Mouse (Mus musculus) midbrain, postnatal 0 days (tissue): ENCODE measurements around the gene Mcf2l. TPM values are rescaled to one million over a fixed set of nuclear protein-coding genes. Genes with fewer than 3 reads are reported as not detected.
A peak's percentile ranks its signal among the peaks of the same experiment; 100 is the strongest.

Experiments used
- ATAC-seq: fragments of 200-750 bp; cut with Nextera tagmentation; 2 replicates; pipeline ENCODE4 v1.8.0; 2017; ENCODE audit warnings: moderate number of reproducible peaks, mild to moderate bottlenecking, moderate TSS enrichment, moderate library complexity; ENCODE audit not compliant: low FRiP score
- DNase-seq: peaks from one replicate; pipeline ENCODE4 v3.0.0-alpha.2; 2015; ENCODE audit warnings: low spot score
- H3K27ac ChIP-seq: fragments of 300-500 bp; sonication (generic); 2 replicates; pipeline ENCODE4 v1.5.1; 2014; ENCODE audit warnings: low read depth, mild to moderate bottlenecking, low read length, mixed read lengths
- H3K27me3 ChIP-seq: fragments of 300-500 bp; sonication (generic); 2 replicates; pipeline ENCODE4 v1.6.1; 2014; ENCODE audit warnings: low read length, control low read depth, mixed read lengths; ENCODE audit not compliant: insufficient read depth
- H3K36me3 ChIP-seq: fragments of 300-500 bp; sonication (generic); 2 replicates; pipeline ENCODE4 v1.6.1; 2014; ENCODE audit warnings: low read length, control low read depth, mixed read lengths; ENCODE audit not compliant: insufficient read depth
- H3K4me1 ChIP-seq: fragments of 300-500 bp; sonication (generic); 2 replicates; pipeline ENCODE4 v1.6.1; 2014; ENCODE audit warnings: mild to moderate bottlenecking, control low read depth, antibody characterized with exemption, low read length, mixed read lengths; ENCODE audit not compliant: insufficient read depth
- H3K4me2 ChIP-seq: fragments of 300-500 bp; sonication (generic); 2 replicates; pipeline ENCODE4 v1.6.1; 2014; ENCODE audit warnings: low read depth, mild to moderate bottlenecking, low read length, mixed read lengths; ENCODE audit not compliant: poor library complexity, severe bottlenecking
- H3K4me3 ChIP-seq: fragments of 300-500 bp; sonication (generic); 2 replicates; pipeline ENCODE4 v1.5.1; 2014; ENCODE audit warnings: low read depth, mild to moderate bottlenecking, low read length, moderate library complexity
- H3K9ac ChIP-seq: fragments of 300-500 bp; sonication (generic); replicated peaks from 2 replicates; pipeline ENCODE4 v1.6.1; 2014; ENCODE audit warnings: mild to moderate bottlenecking, low read length, moderate library complexity, mixed read lengths; ENCODE audit not compliant: poor library complexity, severe bottlenecking
- H3K9me3 ChIP-seq: fragments of 300-500 bp; sonication (generic); 2 replicates; pipeline ENCODE4 v1.6.1; 2016; ENCODE audit warnings: low read length, control low read depth
- CTCF ChIP-seq: IDR thresholded peaks from 2 replicates; pipeline ENCODE4 v1.5.1; 2016; ENCODE audit warnings: antibody characterized with exemption, mild to moderate bottlenecking
- WGBS: fragments of 180-500 bp; shearing (Covaris S2); extraction: QIAGEN DNeasy Blood & Tissue Kit; methylation state at CpG from one replicate; pipeline ENCODE4 v1.1.7; 2014; 5-methylcytosine and 5-hydroxymethylcytosine counted together
- polyA plus RNA-seq: library from polyadenylated mRNA; unstranded; fragments of >200 nt; fragmentation: Nextera tagmentation; extraction: Ambion mirVana; gene quantifications from 2 replicates; pipeline ENCODE4 v1.2.1, GENCODE M21; 2015
- total RNA-seq: library from RNA; depleted of rRNA; stranded (reverse); fragments of >200 nt; gene quantifications from 2 replicates; pipeline ENCODE4 v1.2.3, GENCODE M21; 2014

Gene Mcf2l
- total and polyA plus RNA-seq, 2 experiments from 2014 or later = 136 to 391 TPM

DNA sequence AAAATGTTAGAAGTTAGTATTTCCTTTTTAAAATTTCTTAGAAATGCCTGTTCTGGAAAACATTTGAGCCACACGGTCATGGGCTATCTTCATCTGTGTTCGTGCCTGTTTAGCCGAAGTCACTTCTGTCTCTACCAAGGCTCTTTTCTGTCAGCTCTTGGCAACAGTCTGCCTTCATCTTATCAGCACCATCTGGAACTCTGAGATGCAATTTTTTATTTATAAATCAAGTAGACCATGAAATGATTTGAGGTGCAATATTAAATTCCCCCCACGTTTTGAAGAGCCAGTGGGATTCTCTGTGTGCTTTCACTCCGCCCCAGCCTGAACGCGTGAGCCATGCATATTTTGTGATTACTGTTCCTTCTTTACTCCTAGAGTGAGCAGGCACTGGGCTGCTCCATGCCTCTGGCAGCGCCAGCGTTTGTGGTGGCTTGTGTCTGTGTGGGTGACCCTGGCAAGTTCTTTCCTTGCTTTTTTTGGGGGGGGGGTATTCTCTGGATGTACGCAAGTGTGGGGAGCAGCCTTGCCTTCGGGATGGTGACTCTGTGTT lies 15.5 kb downstream of the Mcf2l start:
- Histone ChIP-seq H3K4me1 (no peaks in the 10 kb centered on the region), H3K4me3 (no peak overlapping the region), H3K36me3 (peaks cover 4% of the 10 kb centered on the region; the same call in 1 of the 2 replicates), H3K9ac (no peak overlapping the region), H3K4me2 (no peak overlapping the region), H3K9me3 (no peaks in the 10 kb centered on the region), H3K27ac (no peak overlapping the region), H3K27me3 (no peaks in the 10 kb centered on the region)
- no peak for TF ChIP-seq CTCF
- no peak for ATAC-seq
- WGBS = 83% methylated on average over 11 of the region's 11 CpGs
- peak; percentile 49 for DNase-seq

GRCm38 (mm10) chr8:12892882-12893446 lies 19.4 kb downstream of the Mcf2l start:
- no peak overlapping the region for H3K4me2 ChIP-seq
- H3K27ac ChIP-seq = no peak overlapping the region
- no peaks in the 10 kb centered on the region; the same call in 1 of the 2 replicates for H3K36me3 ChIP-seq
- H3K4me1 ChIP-seq = no peaks in the 10 kb centered on the region
- no peak for DNase-seq
- no peaks in the 10 kb centered on the region for H3K9me3 ChIP-seq
- no peak for TF ChIP-seq CTCF
- H3K4me3 ChIP-seq = no peak overlapping the region
- WGBS = 89% methylated on average over 5 of the region's 5 CpGs
- no peaks in the 10 kb centered on the region for H3K27me3 ChIP-seq
- ATAC-seq = no peak
- H3K9ac ChIP-seq = no peak overlapping the region

DNA sequence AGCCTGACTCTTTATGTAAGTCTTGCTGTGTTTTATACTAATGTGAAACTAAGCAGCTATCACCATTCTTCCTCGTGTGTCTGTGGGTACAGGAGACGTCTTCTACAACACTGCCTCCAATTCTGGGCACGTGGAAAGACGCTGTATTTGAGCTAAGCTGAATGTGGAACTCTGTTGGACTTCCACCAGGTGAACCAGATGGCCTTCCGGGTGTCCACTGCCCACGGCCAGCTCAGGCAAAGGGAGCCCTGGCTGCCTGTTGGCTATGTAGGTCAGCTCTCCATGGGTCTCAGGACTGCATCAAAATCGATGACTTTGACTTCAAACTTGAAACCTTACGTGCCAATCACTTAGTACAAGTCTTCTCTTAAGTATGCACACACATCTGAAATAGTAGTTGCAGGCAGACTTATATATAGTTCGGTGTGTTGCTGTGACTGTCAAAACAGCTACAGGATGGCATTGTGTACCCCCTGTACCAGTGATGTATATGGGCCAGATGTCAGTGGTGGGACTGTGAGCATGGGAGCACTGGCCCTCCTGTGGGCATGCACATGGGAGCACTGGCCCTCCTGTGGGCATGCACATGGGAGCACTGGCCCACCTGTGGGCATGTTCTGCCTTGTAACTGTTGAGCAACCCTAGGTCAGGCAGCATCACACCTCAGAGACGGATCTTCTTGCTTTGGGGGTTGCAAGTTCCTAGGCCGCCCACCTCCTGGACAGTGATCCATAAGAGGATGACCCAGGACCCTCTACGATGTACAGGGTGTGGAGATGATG lies 20.4 kb downstream of the Mcf2l start:
- no peak for ATAC-seq
- WGBS = 88% methylated on average over 12 of the region's 12 CpGs

GRCm38 (mm10) chr8:12894783-12895534 lies 21.4 kb downstream of the Mcf2l start:
- WGBS = 81% methylated on average over 11 of the region's 11 CpGs
- ATAC-seq (no peak), DNase-seq (no peak)
- no peaks in the 10 kb centered on the region for H3K27me3 ChIP-seq
- H3K4me1 ChIP-seq = no peaks in the 10 kb centered on the region
- H3K36me3 ChIP-seq = no peaks in the 10 kb centered on the region; the same call in 1 of the 2 replicates
- TF ChIP-seq CTCF = no peak
- no peak overlapping the region for H3K4me2 ChIP-seq
- H3K4me3 ChIP-seq = no peak overlapping the region
- no peak overlapping the region for H3K9ac ChIP-seq
- H3K9me3 ChIP-seq = no peaks in the 10 kb centered on the region
- no peak overlapping the region for H3K27ac ChIP-seq

More for the DNA sequence above, 20.4 kb downstream of the Mcf2l start:
- H3K4me2 ChIP-seq = no peak overlapping the region
- no peaks in the 10 kb centered on the region; the same call in 1 of the 2 replicates for H3K36me3 ChIP-seq
- H3K9ac ChIP-seq = no peak overlapping the region
- no peak for TF ChIP-seq CTCF
- no peak overlapping the region for H3K27ac ChIP-seq
- H3K9me3 ChIP-seq = no peaks in the 10 kb centered on the region
- H3K4me1 ChIP-seq = no peaks in the 10 kb centered on the region
- DNase-seq = no peak
- no peaks in the 10 kb centered on the region for H3K27me3 ChIP-seq
- H3K4me3 ChIP-seq = no peak overlapping the region

- Histone ChIP-seq H3K4me2 (no peak overlapping the region), H3K9me3 (no peaks in the 10 kb centered on the region), H3K4me3 (no peak overlapping the region), H3K4me1 (no peaks in the 10 kb centered on the region), H3K9ac (no peak overlapping the region), H3K27me3 (no peaks in the 10 kb centered on the region), H3K27ac (no peak overlapping the region), H3K36me3 (no peaks in the 10 kb centered on the region)
- TF ChIP-seq CTCF = peak; percentile 66
- no peak for DNase-seq
- 70% methylated on average over 9 of the region's 9 CpGs for WGBS
- ATAC-seq = no peak
These were observed 22.0 kb downstream of the Mcf2l start for GRCm38 (mm10) chr8:12895535-12896150.
